Mouse (Mus musculus): ENCODE measurements around the gene Gm28729.

- TF ChIP-seq POLR2A (IDR thresholded peaks at IDR 0.05; ENCODE audit: insufficient read depth, low read depth, low read length) (no peak), CTCF (IDR thresholded peaks at IDR 0.05; ENCODE audit: insufficient read depth, low read depth, low read length) (peak; percentile 12; the same call in 1 of the 2 replicates)
Observed at GRCm38 (mm10) chr9:96436901-96437804, 87.9 kb downstream of the Gm28729 start.

All from olfactory bulb, adult 2 months (tissue).